Mouse (Mus musculus) CD8-positive naive resting alpha-beta T cell, adult 2 months (primary cell): ENCODE data around the gene Thoc3.
"Not testable (repeated sequence)": the region's sequence is repeated elsewhere in the genome, so short reads cannot be mapped to it uniquely, and the experiment has no call there.

ENCODE experiments used
- DNase-seq, 2 experiments: peaks; one replicate each; pipeline ENCODE4 v3.0.0; 2022; ENCODE audit warnings: low read depth in 2 of 2, low spot score in 2 of 2

Thoc3 gene

DNA sequence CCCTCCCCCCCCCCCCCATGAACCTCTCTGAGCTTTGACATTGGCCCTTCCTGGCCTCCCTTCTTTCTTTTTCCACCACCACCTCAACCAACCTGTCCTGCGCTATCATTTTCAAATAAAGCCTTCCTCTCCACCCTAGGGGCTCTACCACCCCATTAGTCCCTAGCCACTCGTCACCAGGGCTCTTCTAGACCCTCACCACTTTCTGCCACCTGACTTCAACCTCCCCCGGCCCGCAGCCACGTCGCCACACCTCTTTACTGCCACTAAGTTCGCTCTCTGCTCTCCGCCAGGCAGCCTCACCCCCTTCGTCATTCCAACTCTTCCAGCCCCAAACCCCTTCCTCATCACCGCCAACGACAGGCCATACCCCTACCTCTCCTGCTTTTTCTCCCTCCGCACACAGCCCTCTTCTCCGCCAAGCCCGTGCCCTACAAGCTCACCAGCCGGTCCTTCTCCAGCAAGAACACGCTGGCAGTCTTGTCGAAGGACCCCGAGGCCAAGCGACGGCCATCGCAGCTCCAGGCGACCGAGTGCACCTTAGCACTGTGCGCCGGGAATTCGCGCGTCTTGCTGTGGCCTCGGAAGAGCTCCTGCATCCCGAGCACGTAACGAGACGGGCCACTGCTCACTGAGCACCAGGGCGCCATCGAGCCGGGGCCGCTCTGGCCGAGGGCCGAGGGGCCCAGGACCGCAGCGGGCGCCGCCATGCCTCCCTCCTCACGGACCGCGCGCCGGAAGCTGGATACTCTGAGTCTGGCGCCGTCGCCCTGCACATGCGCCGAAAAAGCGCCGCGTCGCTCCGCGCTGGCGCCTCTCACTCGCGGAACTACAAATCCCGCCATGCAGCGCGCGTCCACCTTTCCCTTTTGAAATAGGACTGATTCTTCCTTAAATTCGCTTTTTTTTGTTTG, at the start of gene Thoc3:
Gene Thoc3, minus strand, starts transcription at position 752 of the 914 bp plus-strand sequence.
- DNase-seq = peak; percentile 69 to 79

DNA sequence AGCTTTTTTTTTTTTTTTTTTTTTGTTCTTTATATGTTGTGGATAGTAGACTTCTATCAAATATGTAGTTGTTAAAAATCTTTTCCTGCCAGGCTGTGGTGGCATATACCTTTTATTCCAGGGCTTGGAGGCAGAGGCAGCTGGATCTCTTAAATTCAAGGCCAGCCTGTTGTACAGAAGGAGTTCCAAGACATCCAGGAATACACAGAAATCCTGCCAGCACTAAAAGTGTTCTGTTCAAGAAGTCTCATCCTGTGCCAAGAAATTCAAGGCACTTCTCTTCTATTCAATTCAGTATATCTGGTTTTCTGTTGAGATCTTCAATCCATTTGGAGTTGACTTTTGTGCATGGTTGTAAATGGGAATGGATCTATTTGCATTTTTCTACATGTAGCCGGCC, 37.3 kb upstream of the Thoc3 start:
- DNase-seq = no peak

DNA sequence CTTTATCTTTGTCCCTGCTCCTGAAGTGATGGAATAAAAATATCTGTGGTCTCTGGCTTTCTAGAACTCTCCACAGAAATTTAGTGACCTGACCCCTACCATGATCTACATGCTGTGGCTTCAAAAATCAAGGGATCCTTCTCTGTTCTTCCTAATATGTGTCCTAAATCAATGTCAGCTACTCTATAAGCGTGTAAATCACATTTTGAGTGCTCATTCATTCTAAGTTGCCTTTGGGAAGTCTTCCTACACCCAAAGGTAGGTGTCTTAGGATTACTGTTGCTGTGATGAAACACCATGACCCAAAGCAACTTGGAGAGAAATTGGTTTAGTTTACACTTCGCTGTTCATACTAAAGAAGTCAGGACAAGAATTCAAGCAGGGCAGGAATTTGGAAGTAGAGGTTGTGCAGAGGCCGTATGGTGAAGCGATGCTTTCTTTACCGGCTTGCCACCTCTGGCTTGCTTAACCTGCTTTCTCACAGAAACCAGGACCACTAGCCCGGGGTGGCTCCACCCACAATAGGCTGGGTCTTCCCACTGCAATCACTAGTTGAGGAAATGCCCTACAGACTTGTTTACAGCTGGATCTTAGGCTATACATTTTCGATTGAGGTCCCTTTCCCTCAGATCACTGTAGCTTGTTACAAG, 36.1 kb upstream of the Thoc3 start:
- no peak for DNase-seq

DNA sequence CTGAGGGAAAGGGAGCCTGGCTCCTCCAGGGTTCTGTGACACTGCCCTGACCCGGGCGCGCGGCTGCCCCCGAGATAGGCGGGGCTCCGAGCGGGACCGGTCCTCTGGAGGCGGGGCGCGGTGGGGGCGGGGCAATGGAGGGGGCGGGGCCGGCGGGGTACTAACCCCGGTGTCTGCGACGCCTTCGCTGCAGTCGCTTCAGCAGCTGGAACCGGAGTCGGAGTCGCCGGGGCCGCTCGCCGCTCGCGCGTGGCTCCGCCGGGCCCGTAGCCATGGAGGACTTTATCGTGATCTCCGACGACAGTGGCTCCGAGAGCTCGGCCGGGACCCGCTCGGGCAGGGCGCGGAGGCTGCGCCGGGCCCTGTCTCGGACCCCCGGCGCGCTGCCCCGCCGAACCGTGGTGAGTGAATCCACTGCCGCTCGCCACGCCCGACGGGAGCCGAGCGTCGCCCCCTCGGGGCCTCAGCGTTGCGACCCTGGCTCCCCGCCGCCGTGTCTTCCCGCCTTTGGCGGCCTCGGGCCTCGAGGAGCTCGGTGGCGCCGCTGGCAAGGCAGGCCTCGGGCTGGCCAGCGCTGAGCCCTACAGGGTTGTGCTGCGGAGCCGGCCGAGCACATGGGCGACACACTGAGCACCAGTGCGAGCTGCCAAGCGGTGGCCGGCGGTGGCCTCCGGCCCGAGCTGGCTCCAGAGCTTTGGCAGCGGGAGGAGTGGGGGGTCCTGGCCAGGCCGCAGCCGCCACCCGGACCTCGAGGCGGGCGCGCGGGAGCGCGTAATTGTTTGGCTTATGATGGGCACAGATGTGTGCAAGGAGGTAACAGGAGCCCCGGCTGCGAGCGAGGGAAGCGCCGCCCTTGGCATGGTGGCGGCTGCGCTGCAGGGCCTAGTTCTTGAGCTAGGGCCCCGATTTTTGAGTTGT, 35.2 kb upstream of the Thoc3 start, which contains the start of gene Simc1:
Gene Simc1, plus strand, starts transcription at position 176 of the 918 bp plus-strand sequence.
- peak; percentile 58 to 61 for DNase-seq

DNA sequence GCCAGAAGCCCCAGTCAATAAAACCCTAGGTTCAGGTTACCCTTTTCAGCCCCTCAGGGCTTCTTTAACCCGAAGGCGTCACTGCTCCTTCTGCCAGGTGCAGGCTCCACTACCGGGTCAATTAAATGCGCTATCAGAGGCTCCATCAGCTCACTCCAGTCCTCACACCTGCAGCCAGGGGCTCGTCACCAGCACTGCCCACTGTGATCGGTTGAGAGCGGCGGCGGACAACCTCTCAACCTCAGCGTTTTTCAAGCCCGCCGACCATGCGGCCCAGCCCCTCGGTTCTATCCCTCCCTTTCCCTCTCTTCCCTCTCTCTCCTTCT, 34.6 kb upstream of the Thoc3 start:
- no peak for DNase-seq

DNA sequence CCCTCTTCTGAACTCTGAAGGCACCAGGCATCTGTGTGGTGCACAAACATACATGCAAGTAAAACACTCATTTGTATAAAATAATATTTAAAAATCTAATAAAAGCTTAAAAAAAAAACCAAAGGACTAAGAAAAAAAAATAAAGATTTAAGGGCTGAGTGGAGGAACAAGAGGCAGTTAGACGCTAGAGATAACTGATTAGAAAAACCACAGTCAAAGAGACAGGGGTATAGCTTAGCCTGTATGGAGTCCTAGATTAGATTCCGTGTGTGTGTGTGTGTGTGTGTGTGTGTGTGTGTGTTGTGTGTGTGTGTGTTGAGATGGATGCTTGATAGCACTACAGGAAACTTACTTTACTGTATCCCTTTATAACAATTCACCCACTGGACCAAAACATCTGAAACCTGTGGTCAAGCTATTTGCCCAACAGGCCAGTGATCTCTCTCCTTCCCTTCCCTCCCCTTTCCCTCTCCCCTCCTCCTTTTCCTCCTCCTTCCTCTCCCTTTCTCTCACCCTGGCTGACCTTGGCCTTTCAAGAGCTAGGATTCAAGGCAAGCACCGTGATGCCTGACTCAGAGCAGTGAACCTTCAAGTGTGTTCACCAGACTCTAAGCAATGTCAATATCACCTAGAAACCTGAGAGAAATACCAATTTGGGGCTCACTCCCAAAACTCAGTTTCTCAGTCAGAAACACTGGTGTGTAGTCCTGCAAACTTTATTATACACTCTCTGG, 33.5 kb upstream of the Thoc3 start:
- DNase-seq = no peak

DNA sequence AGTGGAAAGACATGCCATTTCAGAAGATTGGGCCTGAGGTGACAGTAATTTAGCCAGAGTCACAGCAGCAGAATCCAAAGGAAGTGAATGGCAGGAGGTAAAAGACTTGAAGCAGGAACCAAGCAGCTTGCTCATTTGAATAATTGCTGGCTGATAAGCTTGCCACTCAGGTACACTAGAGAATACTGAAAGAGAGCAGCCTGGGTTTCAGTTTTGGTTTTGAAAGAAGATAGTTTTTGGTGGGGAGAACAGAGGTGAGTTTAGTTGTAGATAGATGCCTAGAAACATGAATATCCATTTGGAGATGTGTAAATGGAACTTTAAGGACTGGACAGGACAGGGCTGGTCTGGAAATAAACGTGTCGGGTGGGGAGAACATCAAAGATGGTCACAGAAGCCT, 32.7 kb upstream of the Thoc3 start:
- no peak for DNase-seq

DNA sequence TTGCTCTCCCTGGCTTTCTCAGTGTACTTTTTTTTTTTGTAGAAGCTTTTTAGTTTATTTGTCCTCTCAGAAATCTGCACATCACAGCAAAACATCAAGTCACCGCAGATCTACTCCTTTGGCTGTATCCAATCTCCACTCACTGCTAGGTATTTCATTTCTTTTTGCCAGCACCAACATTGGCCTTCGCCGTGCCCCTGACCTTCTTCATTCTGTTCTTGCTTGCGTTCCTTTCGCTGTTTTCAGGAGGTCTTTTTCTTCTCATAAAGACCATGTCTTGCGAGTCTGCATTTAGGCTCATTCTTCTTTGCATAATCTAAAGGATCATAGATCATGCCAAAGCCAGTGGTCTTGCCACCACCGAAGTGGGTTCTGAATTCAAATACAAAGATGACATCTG, 30.9 kb upstream of the Thoc3 start:
- not testable (repeated sequence) for DNase-seq

DNA sequence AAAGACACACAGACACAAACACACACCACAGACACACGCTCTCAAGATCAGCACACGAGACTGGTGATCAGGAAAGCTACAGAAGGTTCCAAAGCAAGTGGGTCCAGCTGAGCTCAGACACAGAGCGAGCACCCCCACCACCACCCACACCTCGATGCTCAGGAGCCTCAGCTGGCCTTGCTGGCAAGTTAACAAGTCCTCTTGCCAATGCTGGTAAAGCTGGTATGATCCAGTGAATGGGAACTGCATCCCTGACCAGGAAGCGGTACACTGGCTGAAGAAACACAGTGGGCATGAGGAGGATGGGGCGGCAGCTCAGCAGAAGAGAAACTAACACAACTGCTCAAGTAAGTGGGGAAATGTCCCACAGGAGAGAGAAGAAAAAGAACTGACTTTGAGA, 22.7 kb upstream of the Thoc3 start:
- no peak for DNase-seq

DNA sequence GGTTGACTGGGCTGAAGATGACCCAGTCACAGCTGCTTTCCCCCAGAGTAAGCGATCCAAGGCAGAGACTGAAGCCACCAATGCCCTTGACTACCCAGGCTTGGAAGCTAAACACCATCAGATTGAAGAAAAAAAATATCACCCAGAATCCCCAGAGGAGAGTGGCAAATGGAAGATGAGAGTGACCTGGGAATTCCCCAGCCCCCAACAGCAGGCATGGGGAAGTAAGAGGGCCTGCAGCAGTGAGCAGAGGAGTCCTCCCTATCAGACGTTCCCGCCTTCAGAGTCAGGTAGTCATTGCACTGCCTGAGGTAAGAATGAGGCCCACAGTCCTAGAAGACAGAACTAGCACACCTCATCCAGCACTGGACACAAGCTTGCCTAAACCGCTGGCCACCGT, 21.8 kb upstream of the Thoc3 start:
- DNase-seq = no peak

DNA sequence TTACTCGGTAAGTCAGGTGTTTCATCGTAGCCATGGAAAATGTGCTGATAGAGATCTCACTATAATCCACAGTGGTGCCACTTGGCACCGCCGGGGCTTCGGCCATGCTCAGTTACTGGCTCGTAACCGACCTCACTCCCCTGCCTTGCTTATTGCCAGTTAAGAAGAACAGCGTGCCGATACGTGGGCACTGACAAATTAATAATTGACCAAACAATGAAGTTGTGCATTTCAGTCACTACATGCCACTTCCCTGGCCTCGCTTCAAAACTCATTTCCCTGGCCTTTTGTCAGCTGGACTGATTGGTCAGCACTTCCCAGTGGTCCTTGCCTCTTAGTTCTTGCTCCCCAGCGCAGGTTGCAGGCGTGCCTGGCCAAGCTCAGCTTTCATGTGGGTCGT, 12.8 kb upstream of the Thoc3 start:
- DNase-seq = no peak

DNA sequence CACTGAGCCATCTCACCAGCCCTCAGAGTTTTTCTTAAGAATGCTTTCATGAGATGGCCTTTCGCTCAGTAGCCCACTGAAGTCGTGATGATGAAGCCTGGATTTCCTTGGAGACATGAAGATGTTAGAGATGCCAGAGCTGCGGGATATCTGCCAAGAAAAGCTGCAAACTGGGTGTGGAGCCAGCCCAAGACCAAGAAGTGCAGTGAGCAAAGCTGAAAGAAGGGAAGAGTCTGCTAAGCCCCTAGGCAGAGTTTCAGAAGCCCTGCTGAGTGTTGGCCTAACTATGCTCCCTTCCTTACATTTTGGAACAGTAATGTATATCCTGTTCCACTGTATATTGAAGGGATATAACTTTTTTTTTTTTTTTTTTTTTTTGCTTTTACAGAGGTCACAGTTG, 10.6 kb upstream of the Thoc3 start:
- DNase-seq = no peak

DNA sequence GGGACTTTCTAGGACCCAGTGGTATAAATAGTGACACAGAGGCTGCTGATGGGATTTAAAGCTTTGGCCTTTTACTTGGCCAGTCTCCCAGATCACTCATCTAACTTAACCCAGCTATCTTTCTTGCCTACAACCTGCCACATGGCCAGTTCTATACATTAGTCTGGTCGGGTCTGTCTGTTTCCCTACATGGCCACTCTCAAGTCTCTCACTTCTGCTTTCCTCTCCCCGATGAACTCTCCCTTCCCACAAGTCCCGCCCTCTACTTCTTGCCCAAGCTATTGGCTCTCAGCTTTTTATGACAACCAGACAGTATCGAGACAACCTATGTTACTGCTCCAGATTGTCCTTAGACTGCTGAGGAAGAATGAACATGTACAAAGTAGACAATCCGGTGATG, 7.1 kb upstream of the Thoc3 start:
- no peak for DNase-seq

DNA sequence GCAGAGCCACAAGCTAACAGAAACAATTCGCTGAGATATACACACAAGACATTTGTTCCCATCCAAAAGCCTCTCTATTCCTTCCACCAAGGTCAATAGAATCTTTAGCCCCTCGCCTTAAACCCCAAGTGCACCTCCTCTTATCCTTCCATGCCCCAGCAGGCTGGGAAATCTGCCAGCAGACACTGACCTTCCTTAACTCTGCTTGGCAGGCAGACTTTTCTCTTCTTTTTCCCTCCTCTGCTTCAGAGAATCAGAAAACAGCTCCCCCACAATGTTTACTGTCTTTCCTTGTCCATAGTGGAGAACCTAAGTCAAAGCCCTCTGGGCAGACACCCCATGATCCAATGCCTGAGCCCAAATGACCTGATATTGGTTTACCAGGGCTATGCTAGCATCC, 6.3 kb upstream of the Thoc3 start:
- DNase-seq = no peak

DNA sequence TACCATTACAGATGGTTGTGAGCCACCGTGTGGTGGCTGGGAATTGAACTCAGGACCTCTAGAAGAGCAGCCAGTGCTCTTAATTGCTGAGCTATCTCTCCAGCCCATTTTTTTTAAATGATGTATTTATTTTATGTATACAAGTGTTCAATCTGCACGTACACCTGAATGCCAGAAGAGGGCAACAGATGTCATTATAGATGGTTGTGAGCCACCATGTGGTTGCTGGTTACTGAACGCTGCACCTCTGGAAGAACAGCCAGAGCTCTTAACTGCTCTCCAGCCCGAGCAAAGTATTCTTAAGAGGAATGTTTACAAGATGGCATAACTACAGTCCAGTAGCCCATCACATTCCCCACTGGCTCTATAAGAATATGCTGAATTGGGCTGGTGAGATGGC, 3.3 kb upstream of the Thoc3 start:
- no peak for DNase-seq

DNA sequence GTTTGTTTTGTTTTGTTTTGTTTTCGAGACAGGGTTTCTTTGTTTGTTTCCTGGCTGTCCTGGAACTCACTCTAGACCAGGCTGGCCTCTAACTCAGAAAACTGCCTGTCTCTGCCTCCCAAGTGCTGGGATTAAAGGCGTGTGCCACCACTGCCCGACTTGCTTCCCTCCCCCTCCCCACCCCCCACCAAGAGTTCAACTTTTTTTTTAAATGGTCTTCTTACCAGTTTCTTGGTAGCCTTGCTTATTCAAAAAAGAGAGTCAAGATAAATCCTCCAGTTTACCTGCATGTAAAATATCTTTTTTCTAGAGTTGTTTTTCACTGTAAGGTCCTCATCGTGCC, 334 bp upstream of the Thoc3 start:
- no peak for DNase-seq

DNA sequence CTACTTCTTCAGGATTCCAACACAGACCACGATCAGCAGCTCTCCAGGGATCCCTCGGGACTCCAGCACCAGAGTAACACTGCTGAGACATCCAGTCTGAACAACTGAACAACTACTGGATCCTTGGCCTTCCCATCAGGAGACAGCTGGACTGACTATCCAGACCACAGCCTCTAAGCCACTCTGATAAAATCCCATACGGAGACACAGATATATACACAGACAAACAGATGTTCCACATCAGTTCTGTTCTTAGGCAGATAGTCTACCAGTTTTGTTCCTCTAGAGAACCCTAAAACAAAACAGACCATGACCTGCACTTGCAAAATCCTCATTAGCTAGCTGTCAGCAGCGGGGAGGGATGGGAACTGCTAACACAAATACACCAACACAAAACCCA, 9.4 kb downstream of the Thoc3 start:
- no peak for DNase-seq

DNA sequence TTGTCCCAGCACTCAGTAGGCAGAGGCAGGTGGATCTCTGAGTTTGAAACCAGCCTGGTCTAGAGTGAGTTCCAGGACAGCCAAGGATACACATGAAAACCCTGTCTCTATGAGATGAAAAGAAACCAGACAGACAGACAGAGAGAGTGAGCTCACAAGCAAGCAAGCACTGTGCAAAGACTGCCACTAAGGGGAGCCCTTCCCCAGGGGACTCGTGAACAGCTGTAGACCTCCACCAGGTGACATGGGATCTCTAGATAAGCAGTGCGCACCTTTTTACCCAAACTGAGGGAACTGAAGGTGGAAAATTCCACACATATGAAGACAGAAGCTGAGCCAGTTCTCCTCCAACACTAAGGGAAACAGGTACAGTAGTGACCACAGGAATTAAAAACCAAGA, 11.6 kb downstream of the Thoc3 start:
- no peak for DNase-seq

DNA sequence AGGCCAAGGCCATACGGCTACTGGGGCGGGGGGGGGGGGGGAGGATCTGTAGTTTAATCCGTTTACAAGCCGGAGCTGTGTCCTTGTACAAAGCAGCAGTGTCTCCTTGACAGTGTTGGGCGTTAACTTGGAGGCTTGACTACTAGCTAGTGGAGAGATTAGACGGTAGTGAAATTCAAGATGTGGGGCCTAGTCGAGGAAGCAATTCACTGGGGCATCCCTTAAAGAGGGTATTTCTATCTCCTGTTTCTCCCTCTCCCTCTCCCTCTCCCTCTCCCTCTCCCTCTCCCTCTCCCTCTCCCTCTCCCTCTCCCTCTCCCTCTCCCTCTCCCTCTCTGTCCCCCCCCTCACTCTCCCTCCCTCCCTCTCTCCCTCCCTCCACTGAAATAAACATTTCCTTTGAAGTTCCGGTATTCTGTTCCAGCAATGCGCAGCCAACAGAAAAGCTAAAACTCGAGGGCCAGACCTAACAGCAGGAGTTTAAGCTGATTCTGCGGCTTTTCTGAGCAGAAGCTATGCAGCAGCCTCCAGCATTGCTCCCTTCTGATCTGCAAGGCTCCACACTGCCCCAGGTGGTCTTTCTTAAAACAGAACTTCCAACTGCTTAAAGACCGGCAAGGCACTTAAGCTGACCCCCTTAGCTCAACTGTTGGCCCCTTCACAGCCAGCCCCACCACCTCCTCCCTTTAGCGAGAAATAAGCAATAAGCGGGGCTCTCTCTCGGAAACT, 21.0 kb downstream of the Thoc3 start:
- DNase-seq = no peak

DNA sequence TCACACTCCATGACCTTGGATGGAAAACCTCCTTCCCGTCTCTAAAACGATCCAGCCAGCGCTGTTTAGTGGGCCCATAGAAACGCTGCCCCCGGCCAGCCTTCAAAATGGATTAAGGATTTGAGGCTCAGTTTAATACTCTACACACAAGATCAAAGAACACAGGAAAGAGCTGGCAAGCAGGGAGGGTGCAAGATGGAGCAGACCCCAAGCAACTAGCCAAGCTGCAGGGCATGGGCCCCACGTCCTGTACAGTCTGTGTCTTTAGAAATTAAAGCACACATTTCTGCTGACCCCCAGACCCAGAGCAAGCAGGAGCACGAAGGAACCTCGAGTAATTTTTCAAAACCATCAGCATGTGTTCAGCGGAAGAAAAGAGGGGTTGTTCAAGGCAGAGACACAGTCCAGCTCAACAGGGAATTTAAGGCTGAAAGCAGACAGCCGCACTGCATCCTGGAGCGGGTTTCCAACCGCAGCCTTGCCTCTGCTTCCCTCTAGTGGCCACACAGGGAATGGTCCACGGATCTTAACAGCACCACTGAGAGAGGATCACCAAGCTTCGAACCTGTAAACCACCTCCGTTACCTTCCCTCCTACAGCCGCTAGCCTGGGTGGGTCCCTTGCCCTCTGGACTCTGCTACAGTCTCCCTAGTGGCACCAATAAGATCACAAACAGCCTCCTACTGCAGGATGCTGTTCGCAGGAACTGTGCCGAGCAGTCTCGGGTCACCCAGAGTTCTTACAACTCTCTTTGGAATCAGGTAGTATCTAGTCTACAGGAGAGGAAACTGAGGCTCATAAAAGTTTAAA, 21.8 kb downstream of the Thoc3 start:
- peak; percentile 52 to 72 for DNase-seq
